Mouse (Mus musculus) lung, postnatal 10 days (tissue): ENCODE results near the gene Rnf220.

Source experiments
- DNase-seq: peaks from one replicate; pipeline ENCODE4 v3.0.0; 2021

Rnf220 gene

GRCm38 (mm10) chr4:117296849-117297593, 199.8 kb downstream of the Rnf220 start:
- peak; percentile 51 for DNase-seq

- DNase-seq: no peak
Observed at GRCm38 (mm10) chr4:117291696-117292095, 205.2 kb downstream of the Rnf220 start.

GRCm38 (mm10) chr4:117288927-117289801, 207.7 kb downstream of the Rnf220 start:
- peak; percentile 84 for DNase-seq

DNA sequence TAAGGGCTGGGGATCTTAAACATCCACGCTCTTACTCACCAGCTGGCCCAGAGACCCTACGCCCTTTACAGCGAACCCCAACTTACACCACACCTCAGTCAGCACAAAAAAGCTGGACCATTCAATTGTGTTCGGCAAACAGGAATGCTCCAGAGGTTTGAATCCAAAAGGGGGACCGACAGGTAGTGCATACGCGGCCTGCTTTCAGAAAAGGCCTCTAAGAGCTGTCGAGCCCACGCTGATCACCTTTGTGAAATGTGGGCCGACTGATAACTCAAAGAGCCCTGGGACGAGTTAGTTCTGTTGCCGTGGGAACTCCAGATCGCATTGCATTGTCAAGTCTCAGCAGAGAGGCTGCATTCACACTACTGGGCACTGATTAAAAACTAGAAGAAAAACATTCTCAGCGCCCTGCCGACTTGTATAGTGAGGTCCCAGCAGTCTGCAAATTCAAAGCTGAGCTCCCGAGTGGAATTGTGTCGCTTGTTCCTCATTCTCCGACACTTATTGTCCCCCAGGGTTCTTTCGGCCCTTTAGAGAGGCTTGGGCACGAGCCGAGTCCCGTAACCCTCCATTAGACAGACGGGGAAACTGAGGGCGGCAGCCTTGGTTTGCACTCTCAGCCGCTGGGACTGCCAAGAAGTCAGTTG, 208.4 kb downstream of the Rnf220 start:
- DNase-seq: no peak

- DNase-seq: no peak
Observed at GRCm38 (mm10) chr4:117284363-117284762, 212.5 kb downstream of the Rnf220 start.

DNA sequence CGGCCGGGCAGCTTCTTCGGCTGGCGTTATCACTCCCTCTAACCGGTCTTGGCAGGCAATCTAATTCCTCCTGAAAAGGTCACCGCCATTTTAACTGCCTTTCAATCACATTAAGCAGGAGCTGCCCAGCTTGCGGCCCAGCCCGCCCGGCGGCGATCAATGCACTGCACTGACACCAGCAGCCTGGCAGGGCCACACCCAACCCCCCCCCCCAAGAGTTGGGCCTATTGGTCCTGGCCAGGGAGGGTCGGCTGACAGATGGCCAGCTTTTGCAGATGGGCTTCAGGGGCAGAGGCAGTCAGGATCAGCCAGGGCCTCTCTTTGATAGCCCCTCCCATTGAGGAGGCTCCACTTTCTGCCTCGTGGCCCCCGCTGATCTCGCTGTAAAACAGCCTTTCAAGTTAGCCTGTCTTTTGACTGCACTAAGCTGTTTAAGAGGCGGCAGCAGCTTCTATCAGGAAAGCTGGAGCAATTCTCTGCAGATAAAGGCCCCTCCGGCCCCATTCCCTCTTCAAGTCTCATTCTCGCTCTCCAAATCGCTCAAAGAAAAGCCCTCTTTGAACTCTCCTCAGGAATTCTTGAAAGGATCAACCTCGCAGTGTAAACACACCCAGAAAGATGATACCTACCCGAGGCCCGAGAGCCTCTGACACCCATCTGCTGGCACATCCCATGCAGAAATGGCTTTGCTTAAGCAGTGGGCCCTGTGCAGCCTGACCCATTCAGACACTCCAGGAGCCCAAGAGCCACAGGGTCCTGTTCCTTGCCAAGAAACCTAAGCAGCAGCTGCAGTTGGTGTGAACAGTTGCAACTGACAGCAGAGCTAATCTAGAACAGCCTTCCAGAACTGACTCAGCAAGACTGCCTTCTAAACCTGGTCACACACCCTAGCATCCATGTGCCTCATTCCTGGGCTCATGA, 213.3 kb downstream of the Rnf220 start:
- no peak for DNase-seq

- no peak for DNase-seq
Observed at GRCm38 (mm10) chr4:117281090-117281845, 215.6 kb downstream of the Rnf220 start.

DNA sequence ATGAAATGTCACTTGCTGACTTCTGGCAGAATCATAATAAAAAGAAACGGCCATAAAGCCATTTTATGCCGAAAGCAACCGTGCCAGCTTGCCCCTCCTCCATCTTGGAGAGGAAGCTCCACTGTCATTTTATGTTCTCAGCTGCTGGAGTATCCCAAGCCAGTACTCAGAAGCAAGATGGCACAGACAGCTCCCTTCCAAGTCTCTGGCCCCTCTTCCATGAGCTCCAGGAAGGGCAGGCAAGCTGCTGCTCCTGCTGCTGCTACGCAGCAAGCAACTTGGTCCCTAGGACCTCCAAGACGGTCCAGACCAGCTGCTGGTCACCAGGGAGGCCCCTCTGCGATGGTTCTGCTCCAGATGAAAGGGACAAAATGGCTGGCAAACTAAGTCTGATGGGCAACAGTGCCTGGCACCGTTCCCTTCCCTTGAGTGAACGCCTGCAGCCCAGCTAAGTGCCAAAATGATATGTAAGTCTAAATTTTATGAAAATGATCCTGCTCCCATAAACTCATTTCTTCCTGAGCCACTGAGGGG, 216.4 kb downstream of the Rnf220 start:
- DNase-seq: no peak

DNA sequence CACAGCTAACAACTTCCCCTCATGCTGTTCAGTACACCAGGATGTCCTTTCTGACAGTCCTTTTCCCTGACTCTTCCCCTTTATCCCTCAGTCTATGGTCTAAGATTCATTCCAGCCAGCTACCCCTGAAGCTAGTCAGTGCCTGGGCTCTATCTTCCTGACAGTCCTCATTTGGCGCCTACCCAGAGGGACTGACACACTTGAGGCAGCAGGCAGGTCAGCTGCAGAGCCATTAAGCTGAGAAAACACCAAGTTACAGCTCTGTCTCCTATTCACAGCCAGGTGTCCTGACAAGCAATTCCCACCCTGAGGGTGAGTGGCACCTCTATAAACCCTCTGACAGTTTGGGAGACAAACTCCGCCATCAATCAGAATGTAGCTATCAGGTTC, 217.6 kb downstream of the Rnf220 start:
- no peak for DNase-seq

GRCm38 (mm10) chr4:117278381-117279252, 218.2 kb downstream of the Rnf220 start:
- no peak for DNase-seq

- no peak for DNase-seq
Observed at GRCm38 (mm10) chr4:117277687-117278086, 219.2 kb downstream of the Rnf220 start.

DNA sequence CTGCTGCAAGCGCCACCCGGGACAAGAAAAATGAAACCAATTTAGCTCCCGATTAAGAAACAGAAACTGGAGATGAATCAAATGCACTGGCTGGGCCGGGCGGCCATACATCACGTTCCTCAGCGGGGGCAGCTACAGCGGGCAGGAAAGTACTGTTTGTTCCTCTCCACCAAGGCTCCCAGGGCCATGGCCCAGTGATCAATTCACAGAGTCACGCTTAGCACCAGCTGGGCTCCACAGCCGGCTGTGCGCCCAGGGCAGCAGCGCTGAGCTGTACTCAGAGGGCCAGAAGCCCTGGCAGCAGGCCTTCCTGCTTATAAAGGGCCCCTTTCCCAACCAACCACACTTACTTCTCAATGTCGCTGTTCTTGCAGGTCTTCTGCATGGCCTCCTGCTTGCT, 219.8 kb downstream of the Rnf220 start:
- DNase-seq: peak; percentile 22

DNA sequence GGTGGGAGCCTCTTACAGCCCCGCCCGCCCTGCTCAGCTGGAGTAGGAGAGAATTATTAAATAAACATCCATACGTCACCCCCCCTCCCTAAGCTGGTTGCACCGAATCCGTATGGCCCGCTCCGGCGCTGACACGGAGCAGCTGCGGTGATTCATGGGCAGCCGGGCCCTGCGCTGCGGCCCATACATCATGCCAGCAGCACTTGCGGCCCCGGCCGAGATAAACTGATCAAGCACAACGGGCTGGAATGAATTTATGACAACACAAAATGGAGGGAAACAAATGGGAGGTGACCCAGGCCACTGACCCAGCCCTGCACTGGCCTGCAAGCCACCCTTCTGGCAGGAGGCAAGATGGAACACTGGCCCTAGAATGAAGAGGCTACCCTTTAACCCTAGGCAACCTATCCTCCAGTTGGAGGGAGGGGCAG, 220.6 kb downstream of the Rnf220 start:
- DNase-seq: no peak

DNA sequence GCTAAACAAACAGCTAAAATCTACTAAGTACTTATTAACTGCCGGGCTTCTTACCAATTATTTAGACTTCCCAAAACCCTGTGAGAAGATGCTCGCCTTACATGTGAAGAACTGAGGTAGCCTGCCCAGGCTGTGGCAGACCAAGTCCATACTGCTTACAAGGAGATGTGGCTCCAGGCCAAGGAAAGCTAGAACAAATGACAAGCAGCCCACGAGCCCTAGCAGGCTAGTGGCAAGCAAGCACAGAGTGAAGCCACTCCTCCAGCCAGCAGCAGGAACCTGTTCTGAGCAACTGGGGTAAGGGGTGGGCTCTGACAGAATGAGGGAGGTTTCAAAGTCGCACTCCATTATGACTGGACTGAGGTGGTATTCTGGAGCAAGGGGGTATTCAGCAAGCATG, 222.1 kb downstream of the Rnf220 start:
- DNase-seq: peak; percentile 60

GRCm38 (mm10) chr4:117272459-117272858, 224.4 kb downstream of the Rnf220 start:
- DNase-seq: no peak

GRCm38 (mm10) chr4:117270278-117270677, 226.6 kb downstream of the Rnf220 start:
- peak; percentile 83 for DNase-seq

DNA sequence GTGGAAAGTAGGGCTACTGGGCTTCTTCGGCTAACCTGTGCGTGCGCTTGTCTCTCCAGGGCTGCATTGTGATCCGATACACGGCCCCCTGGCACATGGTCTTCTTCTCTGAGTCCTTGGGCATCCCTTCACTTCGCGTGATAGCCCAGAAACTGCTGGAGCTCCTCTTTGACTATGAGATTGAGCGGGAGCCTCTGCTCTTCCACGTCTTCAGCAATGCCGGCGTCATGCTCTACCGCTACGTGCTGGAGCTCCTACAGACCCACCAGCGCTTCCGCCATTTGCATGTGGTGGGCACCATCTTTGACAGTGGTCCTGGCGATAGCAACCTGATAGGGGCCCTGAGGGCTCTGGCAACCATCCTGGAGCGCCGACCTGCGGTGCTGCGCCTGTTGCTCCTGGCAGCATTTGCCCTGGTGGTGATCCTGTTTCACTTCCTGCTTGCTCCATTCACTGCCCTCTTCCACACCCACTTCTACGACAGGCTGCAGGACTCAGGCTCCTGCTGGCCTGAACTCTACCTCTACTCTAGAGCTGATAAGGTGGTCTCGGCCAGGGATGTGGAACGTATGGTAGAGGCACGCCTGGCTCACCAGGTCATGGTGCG, 228.9 kb downstream of the Rnf220 start:
- no peak for DNase-seq

- peak; percentile 86 for DNase-seq
Observed at GRCm38 (mm10) chr4:117267284-117267683, 229.6 kb downstream of the Rnf220 start.

- no peak for DNase-seq
Observed at GRCm38 (mm10) chr4:117262987-117263386, 233.9 kb downstream of the Rnf220 start.
